Mouse (Mus musculus): Measurements from ENCODE around the gene Hif3a.

Gene Hif3a

DNA sequence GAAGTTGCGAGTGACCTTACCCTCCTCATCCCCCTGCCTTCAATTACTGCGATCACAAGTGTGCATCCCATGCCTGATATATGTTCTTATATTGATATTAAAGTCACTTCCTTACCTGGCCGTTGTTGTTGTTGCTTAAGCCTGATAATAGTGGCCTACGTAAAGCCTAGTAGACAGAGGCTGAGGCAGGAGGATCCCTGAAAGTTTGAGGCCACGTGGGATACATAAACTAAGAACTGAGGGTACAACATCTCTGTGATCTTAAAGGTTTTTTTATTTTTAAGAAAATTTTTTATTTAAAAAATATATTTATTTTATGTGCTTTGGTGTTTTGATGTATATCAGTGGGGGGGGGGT, 69.8 kb downstream of the Hif3a start, which contains the start of gene Ccdc8:
Ccdc8 (plus strand) TSS at position 258 of the 357 bp plus-strand sequence.
- DNase-seq (ENCODE audit: low read depth, low spot score), result no peak

DNA sequence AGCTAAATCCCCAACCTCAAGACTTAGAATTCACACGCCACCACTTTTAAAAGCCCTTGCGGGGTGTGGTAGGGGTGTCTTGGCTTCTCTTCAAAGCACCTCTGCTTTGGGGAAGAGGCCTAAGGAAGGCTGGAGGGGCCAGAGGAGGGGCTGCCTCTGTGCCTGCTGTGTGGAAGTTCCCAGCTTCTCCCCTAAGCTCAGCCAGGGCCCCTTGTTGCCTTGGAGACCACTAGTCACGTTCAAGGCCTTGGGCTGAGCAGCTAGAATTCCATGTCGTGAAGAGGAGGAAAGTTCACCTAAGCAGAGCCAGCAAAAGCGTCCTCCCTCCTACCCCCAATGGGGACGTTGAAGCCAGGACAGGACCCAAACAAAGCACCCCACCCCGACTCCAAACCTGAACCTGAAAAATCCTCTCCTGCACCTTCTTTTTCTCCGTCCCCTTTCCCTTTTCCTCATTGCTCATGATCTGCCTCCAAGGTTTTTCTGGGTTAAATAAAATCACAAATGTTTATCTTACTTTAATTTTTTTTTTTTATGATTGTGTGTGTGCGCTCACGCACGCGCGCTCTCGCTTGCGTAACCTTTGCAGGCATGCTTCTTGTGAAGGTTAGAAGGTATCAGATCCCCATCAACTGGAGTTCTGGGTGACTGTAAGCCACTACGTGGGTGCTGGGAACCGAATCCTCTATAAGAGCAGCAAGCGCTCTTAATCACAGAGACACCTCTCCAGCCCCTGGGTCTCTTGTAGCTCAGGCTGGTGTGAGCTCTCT, 70.4 kb downstream of the Hif3a start:
- DNase-seq (ENCODE audit: low read depth, low spot score), result no peak

DNA sequence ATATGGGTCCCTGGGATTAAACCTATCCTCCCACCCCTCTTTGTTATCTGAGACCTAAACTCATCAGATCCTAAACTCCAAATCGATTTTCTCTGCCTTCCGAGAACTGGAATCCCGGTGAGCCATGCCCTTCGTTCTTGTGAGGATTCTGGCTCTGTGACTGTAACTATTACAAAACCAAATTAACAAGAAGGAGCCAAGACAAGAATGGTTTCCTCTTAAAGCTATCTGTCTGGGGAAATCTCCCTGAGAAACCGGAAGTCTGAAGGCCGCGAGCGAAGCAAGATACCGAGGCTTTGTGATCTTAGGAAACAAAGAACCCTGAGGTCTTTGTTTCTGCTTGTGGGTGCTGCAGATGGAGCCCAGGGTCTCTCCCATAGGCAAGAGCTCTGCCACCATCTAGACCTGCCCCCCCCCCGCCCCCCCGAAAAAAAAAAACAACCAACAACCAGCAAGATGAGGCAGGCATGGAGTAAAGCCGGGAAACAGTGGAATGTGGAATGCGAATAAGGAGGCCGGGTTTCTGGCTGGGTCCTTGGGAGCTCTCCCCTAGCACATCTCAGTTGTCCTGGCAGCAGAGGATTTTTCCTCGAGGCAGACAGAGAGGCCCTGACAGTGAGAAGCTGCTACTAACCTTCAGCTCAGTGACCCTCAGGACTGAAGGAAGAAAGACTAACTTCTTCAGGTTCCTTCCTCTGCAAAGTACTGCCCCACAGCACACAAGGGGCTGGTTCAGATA, 72.1 kb downstream of the Hif3a start:
- peak; percentile 74 for DNase-seq (ENCODE audit: low read depth, low spot score)

DNA sequence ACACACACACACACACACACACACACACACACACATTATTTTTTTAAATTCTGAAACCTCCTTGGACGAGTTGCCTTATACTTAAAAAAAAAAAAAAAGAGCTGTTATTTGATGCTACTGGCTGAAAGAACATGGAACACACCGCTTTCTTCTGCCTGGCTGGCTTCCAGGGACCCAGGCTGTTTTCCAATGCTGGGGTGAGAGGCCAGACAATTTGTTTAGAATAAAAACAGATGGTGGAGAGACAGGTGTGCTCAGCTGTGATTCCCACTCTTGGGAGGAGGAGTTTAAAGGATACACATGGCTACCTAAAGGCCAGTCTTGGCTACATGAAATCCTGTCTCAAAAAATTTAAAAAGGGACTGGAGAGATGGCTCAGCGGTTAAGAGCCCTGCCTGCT, 73.8 kb downstream of the Hif3a start:
- DNase-seq (ENCODE audit: low read depth, low spot score), result no peak

DNA sequence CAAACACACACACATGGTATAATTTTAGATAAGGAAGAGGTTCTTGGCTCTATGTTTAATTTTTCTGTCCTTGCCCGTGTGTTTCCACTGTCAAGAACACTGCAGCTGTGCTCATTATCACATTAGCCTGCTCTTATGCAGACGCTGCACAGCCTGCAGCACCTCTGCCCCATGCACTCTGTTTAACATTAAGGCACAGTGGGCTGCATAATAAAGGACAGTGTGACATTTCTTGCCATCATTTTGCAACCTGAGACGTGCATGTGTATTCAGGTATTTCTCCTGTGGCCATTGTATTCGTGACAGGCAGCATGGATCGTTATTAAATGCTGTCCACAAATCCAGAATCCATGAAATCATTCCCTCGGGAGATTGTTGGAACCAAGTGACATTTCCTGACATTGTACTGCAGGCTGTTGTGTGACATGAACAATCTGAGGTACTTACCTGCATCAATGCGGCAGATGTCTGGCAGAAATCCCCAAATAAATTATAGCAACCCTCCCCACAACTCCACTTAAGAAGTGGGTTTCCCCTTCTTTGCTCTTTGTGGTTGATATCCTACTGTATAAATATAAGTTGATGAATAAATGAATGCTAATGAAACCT, 74.6 kb downstream of the Hif3a start:
- DNase-seq (ENCODE audit: low read depth, low spot score), result no peak

DNA sequence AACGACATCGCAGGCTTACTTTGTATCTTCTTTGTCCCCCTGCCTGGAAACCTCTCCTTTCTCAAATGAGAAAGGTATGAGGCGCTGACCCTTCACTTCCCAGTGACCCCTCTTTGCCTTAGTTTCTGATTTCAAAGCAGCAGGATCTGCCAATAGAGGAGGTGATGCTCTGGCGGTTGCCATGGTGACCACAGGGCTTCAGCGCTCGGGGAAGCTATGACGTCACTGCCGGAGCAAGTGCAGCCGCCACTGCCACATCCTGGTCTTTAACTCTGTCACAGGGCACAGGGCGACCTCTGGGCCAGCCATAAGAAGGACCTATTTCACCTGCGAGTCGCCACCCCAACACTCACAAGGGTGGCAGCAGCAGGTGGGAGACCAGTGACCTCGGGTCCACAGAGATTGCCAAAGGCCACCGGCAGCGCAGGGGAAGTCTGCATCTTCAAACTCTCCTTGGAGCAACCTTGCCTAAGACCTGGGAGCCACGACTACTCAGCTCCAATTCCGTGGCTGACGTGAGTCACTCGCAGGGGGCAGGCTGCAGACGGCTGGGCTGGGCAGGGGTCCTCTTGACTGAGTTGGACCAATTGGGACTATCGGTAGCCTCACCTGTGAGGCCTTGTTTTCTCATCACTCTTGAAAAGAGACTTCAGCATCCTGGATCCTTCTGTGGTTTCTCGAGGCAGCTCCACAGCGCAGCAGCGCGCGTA, 79.2 kb downstream of the Hif3a start, which contains the start of gene Gm42372:
Gm42372 (plus strand) TSS at position 228 of the 710 bp plus-strand sequence.
- DNase-seq (ENCODE audit: low read depth, low spot score), result peak; percentile 96

Data from CD4-positive, CD25-positive, alpha-beta regulatory T cell, adult 2 months (primary cell).